Mouse (Mus musculus): ENCODE results near the gene Cacfd1.

DNA sequence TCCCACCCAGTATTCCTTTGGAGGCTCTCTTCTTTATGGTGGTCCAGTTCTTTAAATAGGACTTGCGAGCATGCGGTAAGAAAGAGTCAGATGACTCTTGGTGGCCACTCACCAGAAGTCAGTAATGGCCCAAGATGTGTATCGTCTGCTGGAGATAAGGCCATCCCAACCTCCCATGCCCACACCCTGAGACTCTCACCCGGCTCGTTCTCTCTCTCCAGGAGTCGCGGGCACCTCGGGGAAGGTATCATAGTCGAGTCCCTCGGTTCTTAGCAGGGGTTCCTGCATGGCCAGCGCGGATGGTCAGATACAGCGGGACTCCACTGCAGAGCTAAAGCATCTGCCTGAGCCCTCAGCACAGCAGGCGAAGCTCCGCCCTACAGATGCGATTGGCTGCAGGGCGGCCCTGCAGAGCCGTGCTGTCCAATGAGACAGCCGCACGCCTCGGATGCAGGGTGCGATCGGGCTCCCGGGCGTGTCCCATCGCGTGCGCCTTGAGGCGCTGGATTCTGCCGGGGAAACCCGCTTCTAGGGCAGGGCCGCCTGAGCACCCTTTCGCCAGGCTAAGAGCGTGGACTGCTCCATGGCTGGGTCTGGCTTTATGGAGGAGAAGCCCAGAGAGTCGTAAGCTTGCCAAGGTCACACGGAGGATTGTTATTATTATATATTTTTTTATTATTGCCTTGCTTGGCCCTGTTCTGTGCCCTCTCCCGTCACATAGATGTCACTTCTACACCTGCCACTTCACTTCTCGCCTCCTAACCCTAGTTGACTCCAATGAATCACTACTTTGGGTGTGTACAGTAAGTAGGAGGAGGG is 18.1 kb downstream of the Cacfd1 start, which contains the start of gene Slc2a6:
- TF ChIP-seq CTCF (IDR thresholded peaks at IDR 0.05; ENCODE audit: low read depth, low read length) (no peak), POLR2A (IDR thresholded peaks at IDR 0.05; ENCODE audit: extremely low read depth, insufficient read depth, low read length) (no peak)

Data from liver, adult 2 months (tissue).